Mouse (Mus musculus) cerebellum, adult 9-10 months (tissue): Measurements from ENCODE around the gene Fam53b.

Experiments
- DNase-seq: peaks from one replicate; pipeline ENCODE4 v3.0.0; 2022

Gene Fam53b

GRCm38 (mm10) chr7:132813416-132814088, at the start of gene Fam53b:
Gene Fam53b (minus strand): TSS chr7:132813886.
- DNase-seq: peak; percentile 81

DNA sequence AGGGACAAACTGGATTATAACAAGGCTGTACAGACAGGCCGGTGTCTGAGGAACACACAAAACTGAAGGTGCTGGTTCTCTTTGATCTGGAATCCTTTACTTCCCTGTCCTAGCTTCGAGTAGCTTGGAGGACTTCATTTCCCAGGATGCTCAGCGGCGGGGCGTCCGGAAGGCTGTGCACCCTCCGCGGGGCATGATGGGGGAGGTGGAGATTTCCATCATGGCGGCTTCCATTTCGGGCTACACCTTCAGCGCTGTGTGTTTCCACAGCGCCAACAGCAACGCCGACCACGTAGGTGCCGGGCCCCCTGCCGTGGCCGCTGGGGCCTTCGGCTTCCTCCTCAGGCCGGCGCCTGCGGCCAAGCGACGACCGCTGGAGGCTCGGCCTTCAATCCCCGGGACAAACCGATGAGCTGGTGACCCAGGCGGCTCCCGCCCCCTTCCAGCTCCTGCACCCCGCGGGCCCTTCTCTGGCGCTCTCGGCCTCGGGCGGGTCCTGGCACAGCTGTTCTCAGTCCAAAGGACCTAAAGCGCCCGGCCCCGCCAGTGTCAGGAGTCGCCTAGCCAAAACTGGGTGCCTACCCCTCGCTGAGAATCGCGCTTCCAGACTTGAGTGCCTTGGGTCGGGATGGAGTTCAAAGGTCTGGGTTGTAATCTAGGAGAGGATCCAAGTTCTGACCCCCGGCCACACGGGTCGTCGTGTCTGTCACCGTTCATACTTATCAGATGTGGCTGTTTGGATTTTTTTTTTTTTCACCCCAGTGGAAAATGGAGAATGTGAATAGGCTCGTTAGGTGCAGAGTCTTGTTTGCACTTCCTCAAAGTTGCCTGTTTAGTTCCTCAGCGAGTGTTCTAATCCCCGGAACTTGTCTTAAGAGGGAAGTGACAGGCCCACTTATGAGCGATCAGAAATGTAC, 45.6 kb upstream of the Fam53b start, which contains the start of gene Abraxas2:
Gene Abraxas2 (plus strand): TSS at position 184 of the 917 bp plus-strand sequence.
- DNase-seq: peak; percentile 87

DNA sequence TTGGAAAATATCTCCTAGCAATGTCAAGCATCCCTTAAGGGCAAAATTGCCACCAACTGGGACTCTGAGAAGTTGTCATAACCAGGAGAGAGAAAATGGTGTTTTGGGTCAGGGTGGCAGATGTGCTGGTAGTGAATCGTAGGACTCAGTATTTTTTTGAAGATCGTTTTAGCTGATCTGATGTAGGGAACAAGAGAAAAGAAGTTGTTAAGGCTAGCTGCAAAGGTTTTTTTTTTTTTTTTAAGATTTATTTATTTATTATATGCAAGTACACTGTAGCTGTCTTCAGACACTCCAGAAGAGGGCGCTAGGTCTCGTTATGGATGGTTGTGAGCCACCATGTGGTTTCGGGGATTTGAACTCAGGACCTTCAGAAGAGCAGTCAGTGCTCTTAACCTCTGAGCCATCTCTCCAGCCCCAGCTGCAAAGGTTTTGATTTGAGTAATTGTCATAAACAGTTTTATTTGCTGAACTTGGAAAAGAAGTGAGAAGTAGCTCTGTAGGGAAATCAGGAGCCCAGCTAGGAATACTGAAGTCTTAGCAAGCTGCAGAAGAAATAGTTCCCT, 44.4 kb upstream of the Fam53b start:
- DNase-seq: no peak

GRCm38 (mm10) chr7:132856083-132856482, 42.4 kb upstream of the Fam53b start:
- no peak for DNase-seq

DNA sequence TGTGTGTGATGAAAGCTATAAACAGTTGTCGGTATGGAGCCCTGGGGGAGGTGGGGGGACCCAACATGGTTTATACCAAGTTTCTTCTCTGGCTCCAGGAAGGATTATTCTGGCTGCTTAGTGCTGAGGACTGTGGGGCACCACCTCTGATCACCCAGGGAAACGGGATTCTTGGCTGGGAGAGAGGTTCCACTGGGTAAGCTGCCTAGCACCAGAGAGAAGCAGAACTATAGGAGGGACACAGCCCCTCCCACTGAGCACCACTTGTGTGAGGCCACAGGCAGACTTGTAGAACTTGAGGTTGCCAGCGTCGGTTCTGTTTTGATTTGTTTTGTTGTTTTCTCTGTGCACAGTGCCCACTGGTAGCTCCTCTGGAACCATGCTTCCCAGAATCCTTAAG, 40.3 kb upstream of the Fam53b start:
- no peak for DNase-seq

DNA sequence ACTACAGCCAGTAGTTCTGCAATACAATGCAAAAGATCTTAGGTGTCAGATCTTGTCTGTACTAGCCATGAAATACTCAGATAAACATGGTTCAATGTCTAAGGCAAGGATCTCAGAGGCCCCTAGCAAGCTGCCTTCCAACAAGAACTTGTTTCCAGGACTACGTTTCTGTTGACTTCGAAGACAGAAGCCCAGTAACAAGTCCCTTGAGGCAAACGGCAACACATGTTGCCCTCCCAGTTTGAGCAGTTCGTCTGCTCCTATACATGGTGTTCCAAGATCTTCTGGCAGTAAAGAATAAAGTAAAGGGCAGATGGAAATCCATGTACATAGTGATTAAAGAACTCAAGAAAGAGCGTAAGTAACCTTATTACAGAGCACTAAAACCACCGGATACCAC, 39.7 kb upstream of the Fam53b start:
- DNase-seq: no peak

DNA sequence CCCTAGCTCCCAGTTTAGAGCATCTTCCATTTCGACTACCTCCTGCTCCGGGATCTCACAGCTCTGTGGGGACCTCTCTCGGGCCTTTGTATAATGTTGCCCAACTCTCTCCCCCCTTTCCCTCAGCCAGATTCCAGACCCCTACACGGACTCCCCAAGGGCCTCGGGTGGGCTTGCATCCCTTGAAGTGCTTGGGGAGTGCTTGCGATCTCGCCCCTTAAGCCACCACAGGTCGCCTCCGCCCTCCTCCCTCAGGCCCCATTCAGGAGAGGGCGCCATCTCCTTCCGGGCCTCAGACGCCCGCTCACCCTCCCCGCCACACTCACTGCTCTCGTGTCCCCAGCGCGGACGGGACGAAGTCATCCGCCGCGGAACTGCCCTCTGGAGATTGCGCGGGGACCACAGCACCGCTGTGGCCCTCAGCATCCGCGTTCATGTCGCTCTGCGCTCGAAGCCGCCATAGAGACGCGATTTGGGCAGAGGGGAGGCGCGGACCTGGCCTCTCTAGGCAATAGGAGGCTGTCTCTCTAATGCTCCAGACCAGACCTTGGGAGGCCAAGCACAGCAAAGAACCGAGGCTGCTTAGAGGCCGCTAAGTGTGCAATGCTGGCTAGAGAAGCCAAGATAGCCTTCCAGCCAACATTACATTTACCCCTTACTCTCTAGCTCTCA, 38.6 kb upstream of the Fam53b start, which contains the start of gene Eef1akmt2:
Gene Eef1akmt2 (minus strand): TSS at position 501 of the 672 bp plus-strand sequence.
- peak; percentile 88 for DNase-seq

- DNase-seq: no peak
Measured at GRCm38 (mm10) chr7:132843152-132843551, 29.5 kb upstream of the Fam53b start.

DNA sequence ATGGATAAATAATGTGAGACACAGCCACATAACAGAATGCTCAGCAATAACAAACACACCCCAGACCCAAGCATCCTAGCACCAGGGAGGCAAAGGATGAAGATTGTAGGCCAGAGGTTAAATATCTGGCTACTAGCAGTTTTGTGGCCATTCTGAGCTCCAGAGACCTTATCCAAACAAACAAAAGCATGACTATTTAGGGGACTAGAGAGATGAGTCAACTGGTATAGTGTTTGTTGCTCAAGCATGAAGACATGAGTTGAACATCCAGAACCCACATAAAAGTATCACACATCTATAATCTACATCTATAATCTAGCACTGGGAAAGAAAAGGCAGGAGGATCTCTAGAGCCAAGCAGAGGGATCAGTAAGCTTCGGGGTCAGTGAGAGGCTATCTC, 28.8 kb upstream of the Fam53b start:
- no peak for DNase-seq

- no peak for DNase-seq
Measured at GRCm38 (mm10) chr7:132841287-132841686, 27.6 kb upstream of the Fam53b start.

GRCm38 (mm10) chr7:132830955-132831354, 17.3 kb upstream of the Fam53b start:
- no peak for DNase-seq

DNA sequence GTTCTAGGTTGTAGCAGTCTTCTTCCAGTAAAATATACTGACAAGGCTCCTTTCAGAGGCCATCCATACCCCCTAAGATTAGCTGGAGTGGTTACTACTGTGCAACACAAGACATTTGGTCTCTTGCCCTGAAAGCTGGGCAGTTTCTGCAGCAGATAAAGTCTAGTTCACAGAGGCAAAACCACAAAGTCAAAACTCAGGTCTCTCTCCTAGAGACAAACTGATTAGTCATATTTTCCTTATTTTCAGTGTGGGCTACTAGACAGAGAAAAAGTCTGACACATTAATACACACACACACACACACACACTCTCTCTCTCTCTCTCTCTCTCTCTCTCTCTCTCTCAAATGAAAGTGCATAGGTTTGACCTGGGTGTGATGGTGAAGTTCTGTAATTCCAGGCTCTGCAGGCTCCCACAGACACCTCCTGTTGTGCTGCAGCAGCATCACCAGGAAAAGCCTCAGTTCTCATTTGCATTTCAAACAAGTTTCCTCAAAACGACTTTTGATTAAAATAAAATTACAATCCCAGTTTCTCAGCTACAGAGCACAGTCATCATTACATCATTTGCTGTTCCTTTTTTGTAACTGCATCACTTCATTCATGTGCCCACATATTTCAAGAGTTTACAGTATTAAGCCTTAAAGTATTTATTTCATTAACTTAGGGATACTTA, 10.8 kb upstream of the Fam53b start:
- no peak for DNase-seq

DNA sequence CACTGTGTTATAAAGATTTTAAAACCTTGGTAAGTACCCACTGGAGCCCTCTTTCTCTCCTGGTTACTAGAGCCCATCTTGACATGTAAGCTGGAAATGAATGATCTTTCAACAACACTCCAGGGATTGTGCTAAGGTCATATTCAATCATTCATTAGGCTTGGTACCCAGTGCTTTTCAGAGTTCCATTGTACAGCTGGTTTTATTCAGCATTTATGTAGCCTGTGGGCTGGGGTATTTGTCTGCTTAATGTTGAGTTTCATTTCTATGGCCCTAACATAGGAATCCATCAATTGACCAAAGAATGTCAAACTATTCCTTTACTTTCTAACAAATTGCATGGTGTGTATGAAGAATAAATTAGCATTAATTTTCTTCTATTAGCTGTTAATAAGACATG, 10.1 kb upstream of the Fam53b start:
- DNase-seq: no peak

- no peak for DNase-seq
Measured at GRCm38 (mm10) chr7:132820692-132821091, 7.0 kb upstream of the Fam53b start.

DNA sequence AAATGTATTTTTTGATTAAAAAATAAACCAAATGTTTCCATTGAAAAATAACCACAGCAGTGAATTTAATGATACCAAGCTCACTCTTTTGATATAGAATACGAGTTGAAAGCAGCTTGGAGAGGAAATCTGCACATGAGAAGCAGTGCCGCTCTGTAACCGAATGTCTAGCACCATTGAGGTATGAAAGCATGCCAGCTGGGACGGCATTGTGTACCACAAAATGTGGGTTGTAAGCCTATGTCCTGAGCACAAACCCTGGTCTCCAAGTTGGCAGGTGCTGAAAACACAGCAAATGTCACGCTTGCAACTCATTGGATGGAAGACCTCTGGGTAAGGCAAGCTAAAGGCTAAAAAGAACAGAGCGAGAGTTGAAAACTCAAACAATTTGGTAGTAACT, 3.4 kb upstream of the Fam53b start:
- no peak for DNase-seq

DNA sequence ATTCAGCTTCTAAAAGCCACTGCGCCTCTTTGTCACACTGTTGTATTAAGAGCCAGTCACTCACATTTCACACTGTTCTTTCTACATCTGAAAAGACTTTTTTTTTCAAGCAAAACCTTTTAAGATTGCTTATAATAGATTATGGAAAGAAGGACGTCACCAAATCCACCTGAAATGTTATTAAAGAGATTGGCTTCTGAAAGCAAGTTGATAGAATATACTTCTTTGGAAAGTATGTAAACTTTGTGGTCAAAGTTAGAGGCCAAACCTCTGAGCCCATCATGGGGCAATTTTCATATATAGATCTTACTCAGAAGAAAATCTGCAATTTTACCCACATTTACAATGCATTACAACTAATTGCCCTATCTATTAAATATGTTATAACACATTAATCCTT, 2.8 kb upstream of the Fam53b start:
- no peak for DNase-seq

GRCm38 (mm10) chr7:132815081-132815480, 1.4 kb upstream of the Fam53b start:
- DNase-seq: peak; percentile 47

GRCm38 (mm10) chr7:132814089-132814450, 384 bp upstream of the Fam53b start:
- DNase-seq: peak; percentile 70

DNA sequence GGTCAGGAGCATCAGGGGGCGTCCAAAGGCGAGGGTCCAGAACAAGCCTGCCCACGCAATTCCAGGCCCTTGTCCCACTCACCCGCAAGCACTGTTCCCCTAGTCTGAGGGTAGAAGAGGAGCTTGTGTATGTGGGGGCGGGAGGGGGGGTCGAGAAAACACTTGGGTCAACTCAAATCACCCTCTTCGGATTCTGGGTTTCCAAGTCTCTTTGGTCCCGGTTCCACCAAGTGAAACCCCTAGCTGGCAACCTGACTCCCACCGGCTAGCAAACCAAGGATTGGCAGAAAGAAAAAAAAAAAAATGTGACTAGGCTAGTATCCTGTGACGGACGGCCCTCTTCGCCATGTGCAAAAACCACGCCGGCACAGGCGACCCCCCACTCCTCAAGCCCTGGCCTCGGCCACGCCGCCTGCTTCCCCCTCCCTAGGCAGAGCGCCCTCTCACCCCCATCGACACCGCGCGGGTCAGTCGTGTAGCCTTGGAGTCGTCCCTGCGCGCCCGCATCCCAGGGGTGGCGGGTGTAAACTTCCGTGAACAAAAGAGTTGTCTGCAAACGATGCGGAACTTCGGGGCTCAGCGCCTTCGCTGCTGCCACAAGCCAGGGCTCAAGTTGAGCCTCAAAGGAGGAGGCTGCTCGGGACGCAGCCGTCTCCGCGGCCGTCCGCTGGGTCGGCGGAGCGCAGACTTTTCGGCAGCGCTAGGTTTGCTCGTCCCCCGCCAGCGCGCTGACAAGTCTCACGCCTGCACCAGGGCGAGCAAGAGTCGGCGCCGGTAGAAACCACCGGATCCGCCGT, 869 bp downstream of the Fam53b start:
- DNase-seq: peak; percentile 68

DNA sequence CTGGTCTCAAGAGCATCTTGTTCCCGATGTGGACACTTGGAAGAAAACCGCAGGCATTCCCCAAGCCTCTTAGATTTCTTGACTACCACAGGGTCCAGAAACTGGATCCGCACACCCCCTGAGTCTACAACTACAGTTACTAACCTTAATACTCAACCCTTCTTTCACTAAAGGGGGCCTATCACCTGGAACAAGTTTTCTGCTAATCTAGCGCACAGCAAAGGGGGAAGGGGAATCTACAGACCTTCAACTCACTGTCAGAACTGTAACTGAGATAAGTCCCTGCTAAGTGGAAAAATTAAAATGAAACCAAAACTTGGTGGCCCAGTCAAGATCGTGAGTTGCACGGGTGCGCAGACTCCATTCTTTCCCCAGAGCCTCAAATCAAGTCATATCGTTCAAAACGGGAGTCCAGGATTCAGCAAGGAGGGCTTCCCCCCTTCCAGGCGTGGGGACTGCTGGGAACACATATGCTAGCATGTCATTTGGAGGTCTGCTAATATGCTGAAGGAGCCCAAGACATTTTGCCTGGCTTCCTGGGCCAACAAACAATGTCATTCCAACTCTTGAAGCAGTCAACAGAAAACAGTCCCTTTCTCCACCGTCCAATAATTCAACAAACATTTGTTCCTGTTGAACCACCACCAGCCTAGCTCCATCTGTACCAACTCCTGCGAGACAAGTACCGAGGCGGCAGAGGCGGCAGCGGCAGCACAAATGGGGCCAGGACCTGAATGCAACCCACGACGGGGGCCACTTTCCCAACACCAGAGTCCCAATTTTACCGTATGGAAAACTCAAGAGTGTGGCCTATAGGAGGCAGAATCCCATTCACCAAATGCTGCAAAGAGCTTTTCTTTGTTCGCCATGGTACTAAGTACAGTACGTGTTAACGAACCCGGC, 1.7 kb downstream of the Fam53b start:
- peak; percentile 73 for DNase-seq

GRCm38 (mm10) chr7:132810879-132811278, 2.8 kb downstream of the Fam53b start:
- peak; percentile 95 for DNase-seq
